Mouse (Mus musculus) forebrain, postnatal 0 days (tissue): ENCODE results near the gene Cda. TPM values are rescaled to one million over a fixed set of nuclear protein-coding genes. Genes with fewer than 3 reads are reported as not detected.
A peak's percentile ranks its signal among the peaks of the same experiment; 100 is the strongest.

ENCODE experiments used
- ATAC-seq: fragments of 200-750 bp; cut with Nextera tagmentation; 2 replicates; pipeline ENCODE4 v1.8.0; 2017; ENCODE audit warnings: mild to moderate bottlenecking, moderate library complexity
- DNase-seq: peaks from one replicate; pipeline ENCODE4 v3.0.0-alpha.2; 2015
- H3K27ac ChIP-seq: fragments of 300-500 bp; sonication (generic); 2 replicates; pipeline ENCODE4 v1.5.1; 2014; ENCODE audit warnings: low read depth, mild to moderate bottlenecking, antibody characterized with exemption, low read length, moderate library complexity, mixed read lengths
- H3K27me3 ChIP-seq: fragments of 300-500 bp; sonication (generic); 2 replicates; pipeline ENCODE4 v1.6.1; 2014; ENCODE audit warnings: mild to moderate bottlenecking, low read length, mixed read lengths; ENCODE audit not compliant: insufficient read depth
- H3K36me3 ChIP-seq: fragments of 300-500 bp; sonication (generic); 2 replicates; pipeline ENCODE4 v1.6.1; 2014; ENCODE audit warnings: mild to moderate bottlenecking, moderate library complexity; ENCODE audit not compliant: insufficient read depth
- H3K4me1 ChIP-seq: fragments of 300-500 bp; sonication (generic); 2 replicates; pipeline ENCODE4 v1.6.1; 2014; ENCODE audit warnings: antibody characterized with exemption; ENCODE audit not compliant: insufficient read depth
- H3K4me2 ChIP-seq: fragments of 300-500 bp; sonication (generic); 2 replicates; pipeline ENCODE4 v1.6.1; 2014; ENCODE audit warnings: low read depth, mild to moderate bottlenecking, moderate library complexity
- H3K4me3 ChIP-seq: fragments of 300-500 bp; sonication (generic); 2 replicates; pipeline ENCODE4 v1.5.1; 2014; ENCODE audit warnings: low read depth, low read length, mixed read lengths
- H3K9ac ChIP-seq: fragments of 300-500 bp; sonication (generic); 2 replicates; pipeline ENCODE4 v1.6.1; 2014; ENCODE audit warnings: mild to moderate bottlenecking
- H3K9me3 ChIP-seq: fragments of 300-500 bp; sonication (generic); 2 replicates; pipeline ENCODE4 v1.6.1; 2016; ENCODE audit warnings: low read length
- CTCF ChIP-seq: sonication (generic); IDR thresholded peaks from 2 replicates; pipeline ENCODE4 v1.5.1; 2016; ENCODE audit warnings: antibody characterized with exemption, control low read depth, low read depth
- WGBS: fragments of 180-500 bp; shearing (Covaris S2); extraction: QIAGEN DNeasy Blood & Tissue Kit; methylation state at CpG from one replicate; pipeline ENCODE4 v1.1.7; 2014; 5-methylcytosine and 5-hydroxymethylcytosine counted together
- polyA plus RNA-seq: library from polyadenylated mRNA; unstranded; fragments of >200 nt; fragmentation: Nextera tagmentation; extraction: Ambion mirVana; gene quantifications from 2 replicates; pipeline ENCODE4 v1.2.1, GENCODE M21; 2015
- total RNA-seq: library from RNA; depleted of rRNA; stranded (reverse); fragments of >200 nt; gene quantifications from 2 replicates; pipeline ENCODE4 v1.2.3, GENCODE M21; 2014

Cda gene
- total and polyA plus RNA-seq, 2 experiments from 2014 or later, result 3.6 to 4.9 TPM

DNA sequence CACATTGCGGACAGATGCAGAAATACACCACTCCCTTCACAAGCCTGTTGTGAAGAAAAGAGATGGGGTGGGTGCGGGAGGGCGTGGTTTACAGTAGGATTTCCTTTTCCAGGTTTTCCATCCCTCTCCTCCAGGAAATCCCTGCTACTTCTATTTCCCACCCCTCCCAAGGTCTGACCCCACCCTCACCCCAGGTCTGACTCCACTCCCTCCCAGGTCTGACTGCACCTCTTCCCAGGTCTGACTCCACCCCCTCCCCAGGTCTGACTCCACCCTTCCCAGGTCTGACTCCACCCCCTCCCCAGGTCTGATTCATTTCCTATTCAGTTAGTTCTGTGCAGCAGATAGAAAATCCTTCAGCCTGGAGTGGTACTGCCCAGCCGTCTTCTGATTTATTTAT, 16.0 kb upstream of the Cda start:
- DNase-seq (no peak), ATAC-seq (no peak)
- H3K27ac ChIP-seq, result no peak overlapping the region
- no peak overlapping the region for H3K4me3 ChIP-seq
- TF ChIP-seq CTCF, result no peak
- no peaks in the 10 kb centered on the region for H3K27me3 ChIP-seq
- H3K9me3 ChIP-seq, result no peaks in the 10 kb centered on the region
- H3K4me2 ChIP-seq, result no peak overlapping the region
- no peaks in the 10 kb centered on the region for H3K36me3 ChIP-seq
- no peak overlapping the region for H3K9ac ChIP-seq
- 53% methylated on average over 4 of the region's 4 CpGs for WGBS
- H3K4me1 ChIP-seq, result 0 out of 2 replicates have a peak, but pooled peaks cover 4% of the 10 kb centered on the region

DNA sequence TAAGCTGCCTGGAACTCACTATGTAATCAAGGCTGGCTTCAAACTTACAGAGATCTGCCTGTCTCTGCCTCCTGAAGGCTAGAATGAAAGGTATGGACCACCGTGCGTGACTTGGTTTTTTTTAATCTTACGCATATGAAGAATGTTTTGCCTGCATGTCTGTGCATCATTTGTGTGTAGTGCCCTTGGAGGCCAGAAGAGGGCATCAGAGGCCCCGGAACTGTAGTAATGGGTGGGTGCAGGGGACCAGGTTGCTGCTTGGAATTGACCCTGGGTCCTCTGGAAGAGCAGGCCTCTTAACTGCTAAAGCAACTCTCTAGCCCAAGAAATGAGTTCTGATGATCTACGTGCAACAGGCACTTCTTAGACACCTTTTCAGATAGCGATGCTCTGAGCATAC, 14.7 kb upstream of the Cda start:
- Histone ChIP-seq H3K27ac (no peak overlapping the region), H3K4me3 (no peak overlapping the region), H3K36me3 (no peaks in the 10 kb centered on the region), H3K9ac (no peak overlapping the region), H3K9me3 (no peaks in the 10 kb centered on the region), H3K27me3 (no peaks in the 10 kb centered on the region), H3K4me1 (0 out of 2 replicates have a peak, but pooled peaks cover 4% of the 10 kb centered on the region), H3K4me2 (no peak overlapping the region)
- peak; percentile 47 for TF ChIP-seq CTCF
- no peak for ATAC-seq
- no peak for DNase-seq
- 76% methylated on average over 6 of the region's 6 CpGs for WGBS

DNA sequence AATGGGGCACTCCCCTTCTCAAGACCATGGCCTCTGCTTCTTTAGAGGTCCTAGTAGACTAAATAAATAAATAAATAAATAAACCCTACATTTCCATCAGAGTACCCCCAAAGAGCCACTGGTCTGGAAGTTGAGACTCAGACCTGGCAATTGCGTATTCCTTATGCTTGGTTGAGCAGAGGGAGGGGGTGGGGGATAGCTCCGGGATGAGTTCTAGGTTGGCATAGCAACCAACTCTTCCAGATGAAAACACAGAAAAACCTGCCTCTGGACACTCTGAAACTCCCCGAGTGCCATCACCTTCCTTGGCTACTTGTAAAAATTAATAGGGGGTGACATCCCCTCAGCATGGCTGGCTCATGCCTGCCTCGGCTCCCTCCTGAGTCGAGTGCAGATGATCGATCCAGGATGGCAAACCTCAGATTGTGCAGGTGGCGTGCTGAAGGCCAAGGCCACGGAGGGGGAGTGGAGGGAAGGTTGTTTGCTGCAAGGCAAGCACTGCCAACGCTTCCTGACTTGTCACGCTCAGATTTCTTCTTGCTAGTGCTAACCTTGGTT, 12.4 kb upstream of the Cda start:
- WGBS, result 41% methylated on average over 10 of the region's 10 CpGs
- Histone ChIP-seq H3K27ac (no peak overlapping the region; the same call in 1 of the 2 replicates), H3K27me3 (no peaks in the 10 kb centered on the region), H3K9ac (no peak overlapping the region), H3K36me3 (no peaks in the 10 kb centered on the region), H3K9me3 (no peaks in the 10 kb centered on the region), H3K4me1 (0 out of 2 replicates have a peak, but pooled peaks cover 4% of the 10 kb centered on the region), H3K4me3 (no peak overlapping the region), H3K4me2 (no peak overlapping the region)
- TF ChIP-seq CTCF, result no peak
- ATAC-seq (no peak), DNase-seq (peak; percentile 16)

DNA sequence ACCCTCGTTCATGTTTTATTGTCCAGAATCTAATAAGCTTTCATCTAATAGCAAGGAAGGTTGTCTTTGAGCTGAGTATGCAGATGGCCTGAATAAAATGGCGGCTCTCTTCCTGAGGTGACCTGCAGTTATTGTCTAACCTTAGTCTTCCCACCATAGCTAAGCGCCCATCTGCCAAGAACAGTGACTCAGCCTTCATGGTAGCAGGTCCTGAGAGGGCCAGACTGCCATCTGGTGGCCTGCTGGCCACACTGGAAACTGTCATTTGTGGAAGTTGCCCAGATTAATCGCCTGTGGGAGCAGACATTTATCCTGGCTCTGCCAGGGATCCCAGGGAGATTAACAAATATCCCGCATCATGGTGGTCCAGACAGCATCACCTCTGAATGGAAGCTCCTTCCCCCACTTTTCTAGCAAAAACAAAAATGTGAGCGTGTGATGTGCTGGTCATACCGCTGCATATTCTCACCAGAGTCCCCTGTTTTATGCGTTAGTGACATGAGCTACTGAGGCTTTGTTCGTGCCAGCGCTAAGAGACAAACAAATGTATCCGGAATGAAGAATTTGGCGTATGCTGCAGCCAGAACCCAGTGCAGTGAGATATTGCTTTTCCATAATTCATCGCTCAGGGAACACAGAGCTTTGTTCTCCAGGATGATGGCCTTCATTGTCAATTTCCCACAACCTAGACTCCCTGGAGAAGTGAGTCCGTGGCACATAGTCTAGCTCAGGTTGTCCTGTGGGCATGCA, 11.5 kb upstream of the Cda start:
- Histone ChIP-seq H3K27ac (peak overlapping the region; percentile 54; the same call in 1 of the 2 replicates), H3K4me2 (no peak overlapping the region), H3K9me3 (no peaks in the 10 kb centered on the region), H3K4me1 (0 out of 2 replicates have a peak, but pooled peaks cover 4% of the 10 kb centered on the region), H3K9ac (no peak overlapping the region), H3K4me3 (no peak overlapping the region), H3K36me3 (no peaks in the 10 kb centered on the region), H3K27me3 (no peaks in the 10 kb centered on the region)
- peak; percentile 71 for ATAC-seq
- DNase-seq, result peak; percentile 72
- WGBS, result 36% methylated on average over 14 of the region's 14 CpGs
- TF ChIP-seq CTCF, result peak; percentile 77

DNA sequence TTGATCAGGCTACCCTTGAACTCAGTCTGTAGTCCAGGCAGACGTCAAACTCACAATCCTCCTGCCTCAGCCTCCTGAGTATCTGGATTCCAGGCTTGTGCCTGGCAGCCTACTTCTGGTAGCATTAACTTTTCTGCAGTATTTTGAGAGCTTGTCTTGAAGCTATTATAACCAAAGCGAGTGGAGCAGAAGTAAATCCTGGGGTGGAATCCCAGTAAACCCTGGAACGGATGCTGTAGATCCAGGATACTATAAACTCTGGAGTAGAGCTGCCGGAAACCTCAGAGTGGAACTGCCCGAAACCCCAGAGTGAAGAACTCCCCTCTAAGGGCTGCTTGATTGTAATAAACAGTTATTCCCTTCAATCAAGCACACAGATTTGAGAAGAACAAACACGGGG, 9.7 kb upstream of the Cda start:
- H3K9ac ChIP-seq, result no peak overlapping the region
- H3K27ac ChIP-seq, result no peak overlapping the region
- TF ChIP-seq CTCF, result no peak
- WGBS, result 46% methylated on average over 6 of the region's 6 CpGs
- H3K4me2 ChIP-seq, result no peak overlapping the region
- no peaks in the 10 kb centered on the region for H3K9me3 ChIP-seq
- no peak overlapping the region for H3K4me3 ChIP-seq
- no peak for ATAC-seq
- peak; percentile 68 for DNase-seq
- no peaks in the 10 kb centered on the region for H3K36me3 ChIP-seq
- no peaks in the 10 kb centered on the region for H3K27me3 ChIP-seq
- 0 out of 2 replicates have a peak, but pooled peaks cover 4% of the 10 kb centered on the region for H3K4me1 ChIP-seq

DNA sequence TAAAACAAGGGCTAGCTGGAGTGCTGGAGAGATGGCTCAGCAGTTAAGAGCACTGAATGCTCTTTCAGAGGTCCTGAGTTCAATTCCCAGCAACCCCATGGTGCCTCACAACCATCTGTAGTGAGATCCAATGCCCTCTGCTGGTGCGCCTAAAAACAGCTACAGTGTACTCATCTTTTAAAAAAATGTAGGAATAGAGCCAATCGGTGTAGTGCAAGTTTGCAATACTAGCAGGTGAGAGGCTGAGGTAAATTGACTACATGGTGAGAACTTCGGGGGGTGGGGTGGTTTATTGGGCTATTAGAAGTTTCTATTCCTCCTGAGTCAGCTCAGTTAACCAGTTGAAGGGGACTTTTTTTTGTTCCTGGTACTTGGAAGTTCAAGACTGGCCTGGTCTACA, 7.3 kb upstream of the Cda start:
- ATAC-seq (no peak), DNase-seq (no peak)
- Histone ChIP-seq H3K4me3 (no peak overlapping the region), H3K36me3 (no peaks in the 10 kb centered on the region), H3K4me1 (0 out of 2 replicates have a peak, but pooled peaks cover 2% of the 10 kb centered on the region), H3K4me2 (no peak overlapping the region), H3K27ac (no peak overlapping the region), H3K9me3 (no peaks in the 10 kb centered on the region), H3K9ac (no peak overlapping the region), H3K27me3 (no peaks in the 10 kb centered on the region)
- 88% methylated on average over 3 of the region's 3 CpGs for WGBS
- TF ChIP-seq CTCF, result no peak

DNA sequence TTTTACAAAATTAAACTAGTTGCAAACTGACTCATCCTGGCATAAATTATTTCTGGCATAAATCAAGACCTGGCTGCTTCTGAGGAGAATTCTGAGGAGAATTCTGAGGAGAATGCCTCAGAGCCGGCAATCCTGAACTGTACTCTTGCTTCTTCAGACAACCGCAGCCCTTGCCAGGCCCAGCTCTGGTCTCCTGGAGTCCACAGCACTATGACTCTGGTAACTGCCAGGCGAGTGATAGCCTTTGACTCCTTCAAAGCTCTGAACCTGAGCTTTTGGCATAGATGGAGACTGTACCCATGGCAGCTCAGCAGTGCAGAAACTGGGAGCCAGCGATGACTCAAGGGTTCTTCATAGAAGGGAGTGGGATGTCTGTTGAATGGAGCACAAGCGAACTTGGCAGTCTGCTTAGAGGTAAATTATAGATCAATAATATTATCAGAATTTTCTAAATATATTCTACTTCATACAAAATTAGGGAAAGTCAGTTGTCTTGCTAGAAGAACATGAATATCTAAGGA, 3.3 kb upstream of the Cda start:
- TF ChIP-seq CTCF, result no peak
- peaks cover 6% of the 10 kb centered on the region; the same call in 1 of the 2 replicates for H3K27me3 ChIP-seq
- DNase-seq (no peak), ATAC-seq (no peak)
- no peaks in the 10 kb centered on the region for H3K9me3 ChIP-seq
- H3K27ac ChIP-seq, result no peak overlapping the region
- H3K4me1 ChIP-seq, result peaks cover 7% of the 10 kb centered on the region
- no peak overlapping the region for H3K4me3 ChIP-seq
- no peak overlapping the region for H3K4me2 ChIP-seq
- no peak overlapping the region for H3K9ac ChIP-seq
- no peaks in the 10 kb centered on the region for H3K36me3 ChIP-seq
- 78% methylated on average over 5 of the region's 5 CpGs for WGBS
